Mouse (Mus musculus): Measurements from ENCODE around the gene Prmt3. TPM values are rescaled to one million over a fixed set of nuclear protein-coding genes. Genes with fewer than 3 reads are reported as not detected.

Prmt3 gene
- total RNA-seq, 2 experiments from 2014 or later: 32.7 to 51.7 TPM

- DNase-seq: no peak
Measured at GRCm38 (mm10) chr7:49797171-49797570, 19.0 kb downstream of the Prmt3 start.

DNA sequence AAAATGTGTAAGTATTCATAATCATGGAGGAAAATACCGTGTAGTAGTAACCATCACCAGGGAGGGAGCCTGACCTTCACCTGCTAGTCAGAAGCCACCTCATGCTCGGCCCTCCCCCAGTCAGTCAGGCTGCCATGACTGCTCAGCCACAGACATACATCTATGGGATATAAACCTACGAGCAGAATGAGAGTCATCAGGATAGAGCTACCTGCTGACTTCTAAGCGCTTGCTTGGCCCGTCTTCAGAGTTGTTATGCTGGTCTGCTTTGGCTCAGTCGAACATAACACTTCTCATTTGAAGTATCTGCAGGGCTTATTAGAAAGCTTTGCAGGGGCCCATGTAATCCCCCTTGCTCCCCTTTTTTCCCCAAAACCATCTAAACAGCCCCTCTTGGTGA lies 25.4 kb downstream of the Prmt3 start:
- no peak for DNase-seq

- no peak for DNase-seq
Measured at GRCm38 (mm10) chr7:49804638-49805165, 26.6 kb downstream of the Prmt3 start.

DNA sequence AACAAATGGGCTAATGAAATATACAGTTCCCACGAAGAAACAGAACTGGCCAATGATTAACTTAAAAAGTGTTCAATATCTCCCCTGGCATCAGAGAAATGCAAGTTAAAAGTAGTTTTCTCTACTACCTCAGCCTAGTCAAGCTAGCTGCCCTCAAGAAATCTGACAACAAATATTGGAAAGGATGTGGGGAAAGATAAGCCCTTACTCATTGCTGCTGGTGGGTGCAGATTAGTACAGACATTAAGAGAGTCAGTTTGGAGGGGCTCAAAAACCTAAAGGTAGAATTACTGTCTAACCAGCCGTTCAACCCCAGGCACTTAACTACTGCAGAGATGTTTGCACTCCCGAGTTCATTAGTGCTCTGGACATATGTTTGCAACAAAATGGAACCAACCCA lies 27.5 kb downstream of the Prmt3 start:
- DNase-seq: no peak

DNA sequence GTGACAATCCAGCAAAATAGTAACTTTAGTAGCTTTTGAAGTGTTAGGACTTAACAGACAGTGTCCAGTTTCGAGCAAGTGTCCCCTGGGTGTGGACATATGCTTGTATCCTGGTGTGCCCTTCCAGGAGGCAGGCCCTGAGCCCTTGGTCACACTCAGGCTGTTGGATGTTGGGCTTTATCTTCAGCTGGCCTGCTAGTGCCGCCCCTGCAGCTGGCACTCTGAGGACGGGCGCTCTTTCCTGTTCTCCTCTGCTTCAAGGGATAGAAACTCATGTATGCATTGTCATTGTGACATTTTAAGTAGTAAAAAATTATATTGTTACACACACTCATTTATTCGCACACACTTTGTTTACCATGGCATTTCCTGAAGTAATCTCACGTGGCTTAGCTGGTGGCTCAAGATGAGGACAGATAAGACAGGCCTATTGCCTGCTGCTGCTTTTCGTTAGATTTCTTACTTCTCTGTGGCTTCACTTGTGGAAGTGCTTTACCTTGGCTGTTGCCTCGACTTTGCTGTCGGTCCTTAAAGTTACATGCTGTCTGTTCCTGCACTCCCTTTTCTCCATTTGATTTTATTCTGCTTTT lies 29.0 kb downstream of the Prmt3 start:
- DNase-seq: no peak

GRCm38 (mm10) chr7:49807846-49808622 lies 29.9 kb downstream of the Prmt3 start:
- DNase-seq: no peak

- DNase-seq: no peak
Measured at GRCm38 (mm10) chr7:49809100-49809499, 31.0 kb downstream of the Prmt3 start.

DNA sequence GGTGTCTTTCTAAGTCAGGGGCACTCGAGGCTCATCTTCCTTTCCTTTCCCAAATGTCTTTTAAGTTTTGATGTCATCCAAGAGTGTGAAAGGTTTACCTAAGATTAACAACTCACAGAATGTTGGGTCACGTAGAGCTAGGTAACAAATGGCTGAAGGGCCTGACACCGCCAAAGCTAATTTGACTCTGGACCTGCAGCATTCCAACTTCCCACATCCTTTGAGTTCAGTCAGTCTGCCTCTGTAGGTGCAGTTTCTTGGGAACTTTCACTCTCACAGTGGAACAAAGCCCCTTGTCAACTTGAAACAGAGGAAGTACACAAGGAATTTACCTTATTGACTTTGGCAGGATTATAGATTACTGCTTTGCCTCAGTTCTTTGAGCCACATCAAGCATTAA lies 31.4 kb downstream of the Prmt3 start:
- DNase-seq: no peak

GRCm38 (mm10) chr7:49811346-49811745 lies 33.2 kb downstream of the Prmt3 start:
- peak in 1 of 2 experiments; percentile 8 for DNase-seq

DNA sequence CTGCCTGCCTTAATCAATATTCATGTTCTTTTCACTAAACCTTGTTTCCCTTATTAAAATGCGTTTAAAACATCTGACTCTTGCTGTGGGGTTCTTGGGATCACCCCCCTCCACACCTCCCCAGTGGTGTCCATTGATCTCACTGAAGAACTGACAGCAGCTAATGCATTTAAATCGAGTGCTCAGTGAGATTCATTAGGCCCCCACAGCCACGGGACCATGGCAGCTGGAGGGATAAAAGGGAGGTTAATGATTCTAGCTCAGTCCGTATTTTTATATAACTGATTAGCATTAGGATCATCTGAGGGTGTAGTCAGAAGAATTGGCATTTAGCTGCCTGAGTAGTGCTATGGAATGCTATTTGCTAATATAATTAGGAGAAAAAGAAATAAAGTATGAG lies 41.2 kb downstream of the Prmt3 start:
- no peak for DNase-seq

GRCm38 (mm10) chr7:49821370-49821769 lies 43.2 kb downstream of the Prmt3 start:
- DNase-seq: no peak

GRCm38 (mm10) chr7:49822028-49822427 lies 43.9 kb downstream of the Prmt3 start:
- DNase-seq: no peak

DNA sequence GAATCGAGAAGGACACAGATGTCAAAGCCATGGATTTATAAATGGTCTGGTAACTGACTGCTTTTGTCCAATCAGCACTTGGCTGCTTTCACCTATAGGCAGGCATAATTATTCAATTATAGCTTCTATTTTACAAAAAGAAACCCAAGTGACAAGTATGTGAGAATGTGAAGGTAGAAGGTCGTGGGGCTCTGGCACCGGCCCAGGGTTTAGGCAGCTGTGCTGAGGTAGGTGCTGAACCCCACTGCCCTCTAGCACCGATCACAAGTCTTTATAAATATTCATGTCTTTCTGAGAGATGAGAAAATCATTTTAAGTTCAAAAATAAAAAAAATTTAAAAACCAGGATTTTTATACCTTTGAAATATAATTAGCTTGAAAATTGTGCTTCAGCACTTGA lies 45.4 kb downstream of the Prmt3 start:
- no peak for DNase-seq

GRCm38 (mm10) chr7:49824043-49824442 lies 45.9 kb downstream of the Prmt3 start:
- no peak for DNase-seq

GRCm38 (mm10) chr7:49824581-49824980 lies 46.4 kb downstream of the Prmt3 start:
- no peak for DNase-seq

DNA sequence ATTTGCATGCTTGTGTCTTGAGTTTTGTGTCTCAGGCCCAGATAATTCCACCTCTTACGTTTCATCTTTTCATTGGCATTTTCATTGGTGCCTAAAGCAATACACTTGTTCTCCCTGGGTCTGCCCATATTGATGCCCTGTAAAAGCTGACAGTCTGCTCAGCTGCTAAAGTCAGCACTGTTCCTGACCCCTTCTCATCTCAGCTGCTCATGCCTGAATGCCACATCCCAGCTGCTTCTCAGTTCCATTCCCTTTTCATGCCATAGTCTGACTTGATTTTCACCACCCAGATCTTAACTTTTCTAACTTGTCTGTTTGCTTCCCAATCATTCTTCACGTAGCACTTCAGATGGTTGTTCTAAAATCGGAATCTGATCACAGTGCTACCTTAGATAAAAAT lies 47.3 kb downstream of the Prmt3 start:
- no peak for DNase-seq

GRCm38 (mm10) chr7:49827920-49828319 lies 49.8 kb downstream of the Prmt3 start:
- DNase-seq: no peak

DNA sequence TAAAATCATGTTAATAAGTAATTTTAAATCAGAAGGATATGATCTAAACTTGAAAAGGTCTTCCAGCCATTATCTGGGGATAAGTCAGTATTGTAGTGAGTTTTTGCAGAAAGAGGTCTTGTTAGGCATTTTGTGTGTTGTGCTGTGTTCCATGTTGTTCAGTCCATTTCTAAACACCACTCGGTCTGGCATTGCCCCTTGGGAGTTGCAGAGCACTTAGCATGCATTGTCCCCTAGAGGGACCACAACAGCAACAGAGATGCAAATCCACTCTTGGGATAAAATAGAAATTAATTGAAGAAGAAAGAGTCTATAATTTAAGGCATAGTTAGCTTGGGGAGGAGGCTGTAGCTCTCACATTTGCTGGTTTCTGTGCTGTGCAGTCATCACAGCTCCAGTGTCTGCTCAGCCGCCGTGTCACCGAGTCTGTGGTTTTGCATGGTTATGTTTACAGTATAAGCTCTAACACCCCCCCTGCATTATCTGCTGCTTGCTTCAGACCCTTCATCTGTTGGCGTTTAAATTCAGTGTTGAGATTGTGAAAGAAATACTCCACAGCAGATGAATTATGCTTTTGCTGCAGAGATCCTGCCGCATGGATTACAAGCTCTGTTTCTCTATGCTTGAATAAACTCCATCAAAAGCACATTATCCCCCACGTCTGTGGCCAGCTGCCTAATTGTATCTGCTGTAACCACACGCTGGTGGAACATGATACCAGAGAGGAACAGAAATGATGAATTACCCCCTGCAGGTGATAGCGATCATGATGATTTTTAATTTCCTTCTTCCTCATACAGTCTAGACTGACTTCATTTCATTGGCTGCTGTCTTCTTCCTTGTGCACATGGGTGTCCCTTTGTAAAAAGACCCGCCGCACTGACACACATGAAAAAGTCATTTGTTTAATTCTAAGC lies 64.5 kb downstream of the Prmt3 start:
- DNase-seq: no peak

- no peak for DNase-seq
Measured at GRCm38 (mm10) chr7:49843304-49843933, 65.3 kb downstream of the Prmt3 start.

- DNase-seq: peak in 1 of 2 experiments; percentile 7
Measured at GRCm38 (mm10) chr7:49847939-49848338, 69.8 kb downstream of the Prmt3 start.

DNA sequence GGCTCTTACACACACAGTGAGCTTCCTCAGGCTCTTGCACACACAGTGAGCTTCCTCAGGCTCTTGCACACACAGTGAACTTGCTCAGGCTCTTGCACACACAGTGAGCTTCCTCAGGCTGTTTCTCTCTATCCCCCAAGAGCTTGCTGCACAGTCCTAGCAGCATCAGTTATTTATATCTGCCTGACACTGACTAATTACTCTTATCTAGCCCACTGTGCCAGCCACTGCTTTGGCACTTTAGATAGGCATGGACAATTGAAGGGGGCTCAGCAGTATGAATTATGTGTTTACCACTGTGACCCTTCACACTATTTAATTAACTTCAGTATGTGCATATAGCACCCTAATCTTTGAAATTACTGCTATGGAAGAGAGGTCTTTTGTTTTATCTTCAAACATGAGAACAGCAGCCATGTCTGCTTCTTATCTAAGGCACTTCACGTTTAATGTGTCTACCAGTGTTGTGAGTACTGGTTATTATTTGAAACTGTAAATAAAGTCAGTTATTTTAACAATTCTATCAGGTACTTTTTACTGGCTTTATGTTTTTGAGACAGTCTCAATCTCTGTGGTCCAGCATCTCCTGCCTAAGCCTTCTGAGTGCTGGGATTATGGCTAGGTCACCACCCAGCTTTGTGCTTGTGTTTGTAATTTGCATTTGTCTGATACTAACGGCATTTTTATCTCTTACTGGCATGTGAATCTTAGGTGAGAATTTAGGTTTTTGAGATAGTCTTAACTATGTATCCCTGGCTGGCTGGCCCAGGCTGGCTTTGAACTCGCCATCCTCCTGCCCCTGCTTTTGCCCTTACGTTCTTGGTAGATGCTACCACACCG lies 75.4 kb downstream of the Prmt3 start:
- no peak for DNase-seq
